Mouse (Mus musculus) liver, adult 2 months (tissue): ENCODE results near the gene S1pr2.
"Not testable (repeated sequence)": the region's sequence is repeated elsewhere in the genome, so short reads cannot be mapped to it uniquely, and the experiment has no call there.

Source experiments
- CTCF ChIP-seq: fragments of 200-500 bp; IDR thresholded peaks from 2 replicates; pipeline ENCODE4 v1.5.1; 2011; ENCODE audit warnings: low read depth, low read length, control low read depth
- POLR2A ChIP-seq: fragments of 200-500 bp; IDR thresholded peaks from 2 replicates; pipeline ENCODE4 v1.6.1; 2011; ENCODE audit warnings: low read length, control low read depth; ENCODE audit not compliant: insufficient read depth; ENCODE audit errors: extremely low read depth

DNA sequence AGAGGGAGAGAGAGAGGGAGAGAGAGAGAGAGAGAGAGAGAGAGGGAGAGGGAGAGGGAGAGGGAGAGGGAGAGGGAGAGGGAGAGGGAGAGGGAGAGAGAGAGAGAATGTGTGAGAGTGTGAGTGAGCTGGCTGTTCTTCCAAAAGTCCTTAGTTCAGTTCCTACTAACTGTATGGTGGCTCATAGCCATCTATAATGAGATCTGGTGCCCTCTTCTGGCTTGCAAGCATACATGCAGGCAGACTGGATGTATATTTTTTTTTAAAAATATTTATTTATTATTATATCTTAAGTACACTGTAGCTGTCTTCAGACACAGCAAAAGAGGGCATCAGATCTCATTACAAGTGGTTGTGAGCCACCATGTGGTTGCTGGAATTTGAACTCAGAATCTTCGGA lies 21.8 kb upstream of the S1pr2 start:
- TF ChIP-seq CTCF, POLR2A: not testable (repeated sequence)
